Mouse (Mus musculus): Measurements from ENCODE around the gene Prdx6. TPM values are rescaled to one million over a fixed set of nuclear protein-coding genes. Genes with fewer than 3 reads are reported as not detected.

The Prdx6 gene
- polyA plus RNA-seq, 1 experiment from 2014 or later = 325 TPM

GRCm38 (mm10) chr1:161269346-161269745 lies 18.3 kb upstream of the Prdx6 start:
- H3K27ac ChIP-seq (replicated peaks; ENCODE audit: low read depth, low read length) = no peak overlapping the region
- no peak for ATAC-seq (ENCODE audit: low read depth)

GRCm38 (mm10) chr1:161268884-161269283 lies 17.9 kb upstream of the Prdx6 start:
- no peak overlapping the region for H3K27ac ChIP-seq (replicated peaks; ENCODE audit: low read depth, low read length)
- DNase-seq (ENCODE audit: low spot score) (no peak), ATAC-seq (ENCODE audit: low read depth) (no peak)

More at GRCm38 (mm10) chr1:161269346-161269745, 18.3 kb upstream of the Prdx6 start:
- 80% methylated on average over 4 of the region's 4 CpGs for WGBS
- H3K27me3 ChIP-seq (replicated peaks; ENCODE audit: control insufficient read depth, insufficient read depth, low read length) = no peaks in the 10 kb centered on the region
- no peak overlapping the region for H3K9ac ChIP-seq (ENCODE audit: low read depth, low read length)
- H3K9me3 ChIP-seq (ENCODE audit: control insufficient read depth, low read length) = no peaks in the 10 kb centered on the region
- H3K4me2 ChIP-seq (ENCODE audit: low read depth, low read length) = no peak overlapping the region
- no peak for DNase-seq (ENCODE audit: low spot score)
- H3K4me1 ChIP-seq (ENCODE audit: control insufficient read depth, insufficient read depth, low read length) = no peaks in the 10 kb centered on the region
- no peaks in the 10 kb centered on the region for H3K36me3 ChIP-seq (ENCODE audit: control insufficient read depth, insufficient read depth, low read length)
- H3K4me3 ChIP-seq (ENCODE audit: low read depth, low read length) = no peak overlapping the region

GRCm38 (mm10) chr1:161268116-161268515 lies 17.1 kb upstream of the Prdx6 start:
- H3K27ac ChIP-seq (replicated peaks; ENCODE audit: low read depth, low read length) = no peak overlapping the region
- H3K36me3 ChIP-seq (ENCODE audit: control insufficient read depth, insufficient read depth, low read length) = no peaks in the 10 kb centered on the region

More at GRCm38 (mm10) chr1:161268884-161269283, 17.9 kb upstream of the Prdx6 start:
- 44% methylated on average over 5 of the region's 5 CpGs for WGBS
- H3K4me3 ChIP-seq (ENCODE audit: low read depth, low read length) = no peak overlapping the region
- H3K36me3 ChIP-seq (ENCODE audit: control insufficient read depth, insufficient read depth, low read length) = no peaks in the 10 kb centered on the region
- no peak overlapping the region for H3K4me2 ChIP-seq (ENCODE audit: low read depth, low read length)
- H3K9me3 ChIP-seq (ENCODE audit: control insufficient read depth, low read length) = no peaks in the 10 kb centered on the region
- H3K9ac ChIP-seq (ENCODE audit: low read depth, low read length) = no peak overlapping the region
- no peaks in the 10 kb centered on the region for H3K4me1 ChIP-seq (ENCODE audit: control insufficient read depth, insufficient read depth, low read length)
- no peaks in the 10 kb centered on the region for H3K27me3 ChIP-seq (replicated peaks; ENCODE audit: control insufficient read depth, insufficient read depth, low read length)

GRCm38 (mm10) chr1:161264961-161265360 lies 13.9 kb upstream of the Prdx6 start:
- H3K36me3 ChIP-seq (ENCODE audit: control insufficient read depth, insufficient read depth, low read length) = no peaks in the 10 kb centered on the region
- 76% methylated on average over 5 of the region's 5 CpGs for WGBS

More at GRCm38 (mm10) chr1:161268116-161268515, 17.1 kb upstream of the Prdx6 start:
- Histone ChIP-seq H3K4me2 (ENCODE audit: low read depth, low read length) (no peak overlapping the region), H3K9me3 (ENCODE audit: control insufficient read depth, low read length) (no peaks in the 10 kb centered on the region), H3K9ac (ENCODE audit: low read depth, low read length) (no peak overlapping the region), H3K4me3 (ENCODE audit: low read depth, low read length) (no peak overlapping the region), H3K27me3 (replicated peaks; ENCODE audit: control insufficient read depth, insufficient read depth, low read length) (no peaks in the 10 kb centered on the region), H3K4me1 (ENCODE audit: control insufficient read depth, insufficient read depth, low read length) (no peaks in the 10 kb centered on the region)
- no peak for DNase-seq (ENCODE audit: low spot score)
- no peak for ATAC-seq (ENCODE audit: low read depth)
- WGBS = 72% methylated on average over 7 of the region's 7 CpGs

GRCm38 (mm10) chr1:161263584-161263983 lies 12.6 kb upstream of the Prdx6 start:
- no peak overlapping the region for H3K4me3 ChIP-seq (ENCODE audit: low read depth, low read length)
- no peaks in the 10 kb centered on the region for H3K27me3 ChIP-seq (replicated peaks; ENCODE audit: control insufficient read depth, insufficient read depth, low read length)
- H3K9ac ChIP-seq (ENCODE audit: low read depth, low read length) = no peak overlapping the region
- no peak overlapping the region for H3K27ac ChIP-seq (replicated peaks; ENCODE audit: low read depth, low read length)
- no peaks in the 10 kb centered on the region for H3K4me1 ChIP-seq (ENCODE audit: control insufficient read depth, insufficient read depth, low read length)
- DNase-seq (ENCODE audit: low spot score) (no peak), ATAC-seq (ENCODE audit: low read depth) (no peak)
- 86% methylated on average over 8 of the region's 8 CpGs for WGBS
- no peaks in the 10 kb centered on the region for H3K36me3 ChIP-seq (ENCODE audit: control insufficient read depth, insufficient read depth, low read length)
- H3K4me2 ChIP-seq (ENCODE audit: low read depth, low read length) = no peak overlapping the region
- no peaks in the 10 kb centered on the region for H3K9me3 ChIP-seq (ENCODE audit: control insufficient read depth, low read length)

More at GRCm38 (mm10) chr1:161264961-161265360, 13.9 kb upstream of the Prdx6 start:
- no peaks in the 10 kb centered on the region for H3K9me3 ChIP-seq (ENCODE audit: control insufficient read depth, low read length)
- no peaks in the 10 kb centered on the region for H3K4me1 ChIP-seq (ENCODE audit: control insufficient read depth, insufficient read depth, low read length)
- H3K27ac ChIP-seq (replicated peaks; ENCODE audit: low read depth, low read length) = no peak overlapping the region
- no peak overlapping the region for H3K4me2 ChIP-seq (ENCODE audit: low read depth, low read length)
- no peak overlapping the region for H3K9ac ChIP-seq (ENCODE audit: low read depth, low read length)
- H3K4me3 ChIP-seq (ENCODE audit: low read depth, low read length) = no peak overlapping the region
- no peaks in the 10 kb centered on the region for H3K27me3 ChIP-seq (replicated peaks; ENCODE audit: control insufficient read depth, insufficient read depth, low read length)
- no peak for ATAC-seq (ENCODE audit: low read depth)
- no peak for DNase-seq (ENCODE audit: low spot score)

- Histone ChIP-seq H3K27me3 (replicated peaks; ENCODE audit: control insufficient read depth, insufficient read depth, low read length) (no peaks in the 10 kb centered on the region), H3K36me3 (ENCODE audit: control insufficient read depth, insufficient read depth, low read length) (no peaks in the 10 kb centered on the region), H3K9me3 (ENCODE audit: control insufficient read depth, low read length) (no peaks in the 10 kb centered on the region), H3K4me1 (ENCODE audit: control insufficient read depth, insufficient read depth, low read length) (no peaks in the 10 kb centered on the region), H3K4me2 (ENCODE audit: low read depth, low read length) (no peak overlapping the region), H3K4me3 (ENCODE audit: low read depth, low read length) (no peak overlapping the region), H3K27ac (replicated peaks; ENCODE audit: low read depth, low read length) (no peak overlapping the region), H3K9ac (ENCODE audit: low read depth, low read length) (no peak overlapping the region)
- DNase-seq (ENCODE audit: low spot score) (no peak), ATAC-seq (ENCODE audit: low read depth) (no peak)
- 85% methylated on average over 2 of the region's 2 CpGs for WGBS
Measured at GRCm38 (mm10) chr1:161262542-161262941, 11.5 kb upstream of the Prdx6 start.

GRCm38 (mm10) chr1:161260761-161261160 lies 9.7 kb upstream of the Prdx6 start:
- H3K4me1 ChIP-seq (ENCODE audit: control insufficient read depth, insufficient read depth, low read length) = no peaks in the 10 kb centered on the region
- H3K27ac ChIP-seq (replicated peaks; ENCODE audit: low read depth, low read length) = no peak overlapping the region
- DNase-seq (ENCODE audit: low spot score) (no peak), ATAC-seq (ENCODE audit: low read depth) (no peak)
- H3K4me3 ChIP-seq (ENCODE audit: low read depth, low read length) = no peak overlapping the region
- H3K4me2 ChIP-seq (ENCODE audit: low read depth, low read length) = no peak overlapping the region
- no peak overlapping the region for H3K9ac ChIP-seq (ENCODE audit: low read depth, low read length)
- no peaks in the 10 kb centered on the region for H3K9me3 ChIP-seq (ENCODE audit: control insufficient read depth, low read length)
- no peaks in the 10 kb centered on the region for H3K27me3 ChIP-seq (replicated peaks; ENCODE audit: control insufficient read depth, insufficient read depth, low read length)
- WGBS = 59% methylated on average over 2 of the region's 2 CpGs
- no peaks in the 10 kb centered on the region for H3K36me3 ChIP-seq (ENCODE audit: control insufficient read depth, insufficient read depth, low read length)

GRCm38 (mm10) chr1:161259142-161259541 lies 8.1 kb upstream of the Prdx6 start:
- no peaks in the 10 kb centered on the region for H3K36me3 ChIP-seq (ENCODE audit: control insufficient read depth, insufficient read depth, low read length)
- H3K9ac ChIP-seq (ENCODE audit: low read depth, low read length) = no peak overlapping the region
- DNase-seq (ENCODE audit: low spot score) (no peak), ATAC-seq (ENCODE audit: low read depth) (no peak)
- no peak overlapping the region for H3K4me3 ChIP-seq (ENCODE audit: low read depth, low read length)
- 74% methylated on average over 5 of the region's 6 CpGs for WGBS
- no peak overlapping the region for H3K27ac ChIP-seq (replicated peaks; ENCODE audit: low read depth, low read length)
- no peaks in the 10 kb centered on the region for H3K9me3 ChIP-seq (ENCODE audit: control insufficient read depth, low read length)
- H3K4me1 ChIP-seq (ENCODE audit: control insufficient read depth, insufficient read depth, low read length) = no peaks in the 10 kb centered on the region
- H3K4me2 ChIP-seq (ENCODE audit: low read depth, low read length) = no peak overlapping the region
- H3K27me3 ChIP-seq (replicated peaks; ENCODE audit: control insufficient read depth, insufficient read depth, low read length) = no peaks in the 10 kb centered on the region

GRCm38 (mm10) chr1:161258331-161258730 lies 7.3 kb upstream of the Prdx6 start:
- no peaks in the 10 kb centered on the region for H3K36me3 ChIP-seq (ENCODE audit: control insufficient read depth, insufficient read depth, low read length)
- H3K27ac ChIP-seq (replicated peaks; ENCODE audit: low read depth, low read length) = no peak overlapping the region
- H3K4me1 ChIP-seq (ENCODE audit: control insufficient read depth, insufficient read depth, low read length) = no peaks in the 10 kb centered on the region
- no peak for ATAC-seq (ENCODE audit: low read depth)
- WGBS = 88% methylated on average over 2 of the region's 2 CpGs
- H3K9ac ChIP-seq (ENCODE audit: low read depth, low read length) = no peak overlapping the region
- H3K4me3 ChIP-seq (ENCODE audit: low read depth, low read length) = no peak overlapping the region
- no peaks in the 10 kb centered on the region for H3K9me3 ChIP-seq (ENCODE audit: control insufficient read depth, low read length)
- no peaks in the 10 kb centered on the region for H3K27me3 ChIP-seq (replicated peaks; ENCODE audit: control insufficient read depth, insufficient read depth, low read length)
- H3K4me2 ChIP-seq (ENCODE audit: low read depth, low read length) = no peak overlapping the region
- DNase-seq (ENCODE audit: low spot score) = no peak

Measured in embryonic facial prominence, embryonic 14.5 days (tissue).